Mouse (Mus musculus) olfactory bulb, adult 2 months (tissue): ENCODE measurements around the gene 6430548M08Rik.

ENCODE experiments used
- CTCF ChIP-seq: fragments of 200-500 bp; IDR thresholded peaks from 2 replicates; pipeline ENCODE4 v1.5.1; 2012; ENCODE audit warnings: low read depth, mild to moderate bottlenecking, low read length, moderate library complexity; ENCODE audit not compliant: insufficient read depth
- POLR2A ChIP-seq: fragments of 200-500 bp; IDR thresholded peaks from 2 replicates; pipeline ENCODE4 v1.6.1; 2012; ENCODE audit warnings: mild to moderate bottlenecking, low read depth, low read length, moderate library complexity; ENCODE audit not compliant: insufficient read depth

- no peak for TF ChIP-seq POLR2A
- no peak for TF ChIP-seq CTCF
Observed at GRCm38 (mm10) chr8:120067936-120068668, 45.9 kb upstream of the 6430548M08Rik start.
